Mouse (Mus musculus): ENCODE data around the gene Slfn2.

DNA sequence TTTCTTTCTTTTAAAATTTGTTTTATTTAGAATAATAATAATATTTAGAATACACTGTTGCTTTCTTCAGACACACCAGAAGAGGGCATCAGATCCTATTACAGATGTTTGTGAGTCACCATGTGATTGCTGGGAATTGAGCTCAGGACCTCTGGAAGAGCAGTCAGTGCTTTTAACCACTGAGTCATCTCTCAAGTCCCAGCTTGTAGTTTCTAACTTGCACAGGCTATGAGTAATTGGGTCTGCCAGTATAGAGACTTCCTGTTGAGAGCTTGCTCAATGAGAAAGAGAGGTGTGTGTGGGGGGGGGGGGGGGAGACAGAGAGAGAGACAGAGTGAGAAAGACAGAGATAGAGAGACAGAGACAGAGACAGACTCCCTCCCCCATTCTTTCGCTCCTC, 25.8 kb upstream of the Slfn2 start:
- TF ChIP-seq POLR2A (IDR thresholded peaks at IDR 0.05; ENCODE audit: borderline replicate concordance, low read depth, low read length) (no peak), CTCF (IDR thresholded peaks at IDR 0.05; ENCODE audit: low read depth, low read length) (no peak)
